Mouse (Mus musculus): Measurements from ENCODE around the gene Clic1. TPM values are rescaled to one million over a fixed set of nuclear protein-coding genes. Genes with fewer than 3 reads are reported as not detected.

Gene Clic1
- polyA plus RNA-seq, 1 experiment from 2014 or later, result 24.7 TPM

DNA sequence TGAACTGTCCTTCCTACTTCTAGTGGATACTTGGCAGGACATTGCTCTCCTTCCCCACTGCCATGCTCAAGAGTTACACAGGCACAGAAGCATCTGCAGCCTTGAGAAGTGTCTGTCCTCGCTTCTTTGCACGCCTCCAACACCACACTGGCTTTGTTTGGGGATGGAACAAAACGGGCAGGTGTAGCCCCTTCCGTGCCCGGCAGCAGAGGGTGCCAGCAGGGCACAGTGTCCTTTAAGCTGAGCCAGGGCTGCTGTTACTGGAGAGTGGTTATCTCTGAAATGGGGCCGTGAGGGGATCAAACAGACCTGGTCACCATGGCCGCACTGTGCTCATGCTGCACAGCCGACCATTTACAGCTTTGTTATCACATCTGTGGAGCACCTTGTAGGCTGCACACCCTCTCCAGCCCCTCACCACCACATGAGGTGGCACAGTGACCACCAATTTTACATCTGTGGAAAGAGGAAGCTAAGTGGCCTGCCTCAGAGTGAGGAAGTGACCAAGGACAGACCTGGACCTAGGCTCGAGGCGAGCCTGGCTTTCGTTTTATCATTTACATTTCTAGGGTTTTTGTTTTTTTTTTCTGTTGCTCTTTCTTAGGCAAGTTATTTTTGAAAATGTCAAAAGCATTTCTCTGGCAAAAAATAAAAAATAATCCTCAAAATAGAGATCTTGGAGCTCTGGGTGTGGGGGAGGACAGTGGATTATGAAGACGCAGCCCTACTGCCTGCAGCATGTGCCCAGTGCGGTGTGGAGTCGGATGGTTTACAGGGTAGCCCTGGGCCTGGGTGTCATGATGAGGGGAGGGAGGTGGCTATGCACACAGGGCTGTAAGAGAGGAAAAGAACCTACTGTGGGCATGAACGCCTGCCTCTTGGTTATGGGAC lies 45.0 kb downstream of the Clic1 start:
- DNase-seq (ENCODE audit: low spot score) (no peak), ATAC-seq (ENCODE audit: low FRiP score) (no peak)
- no peak overlapping the region for H3K9ac ChIP-seq
- peaks cover 83% of the 10 kb centered on the region for H3K36me3 ChIP-seq (replicated peaks; ENCODE audit: control insufficient read depth, insufficient read depth)
- H3K4me3 ChIP-seq (replicated peaks; ENCODE audit: low read length), result no peak overlapping the region
- H3K27ac ChIP-seq, result no peak overlapping the region
- H3K9me3 ChIP-seq (ENCODE audit: control insufficient read depth, low read length), result no peaks in the 10 kb centered on the region
- WGBS, result 94% methylated on average over 15 of the region's 15 CpGs
- peaks cover 9% of the 10 kb centered on the region for H3K4me1 ChIP-seq (replicated peaks; ENCODE audit: control insufficient read depth, insufficient read depth, low read length)
- H3K27me3 ChIP-seq (ENCODE audit: control insufficient read depth, insufficient read depth, low read length), result no peaks in the 10 kb centered on the region
- H3K4me2 ChIP-seq (replicated peaks), result no peak overlapping the region

GRCm38 (mm10) chr17:35096597-35096996 lies 46.8 kb downstream of the Clic1 start:
- no peaks in the 10 kb centered on the region for H3K27me3 ChIP-seq (ENCODE audit: control insufficient read depth, insufficient read depth, low read length)
- no peak overlapping the region for H3K4me3 ChIP-seq (replicated peaks; ENCODE audit: low read length)
- no peak overlapping the region for H3K9ac ChIP-seq
- ATAC-seq (ENCODE audit: low FRiP score) (no peak), DNase-seq (ENCODE audit: low spot score) (no peak)
- no peaks in the 10 kb centered on the region for H3K9me3 ChIP-seq (ENCODE audit: control insufficient read depth, low read length)
- H3K27ac ChIP-seq, result no peak overlapping the region
- no peak overlapping the region for H3K4me2 ChIP-seq (replicated peaks)
- no peaks in the 10 kb centered on the region for H3K4me1 ChIP-seq (replicated peaks; ENCODE audit: control insufficient read depth, insufficient read depth, low read length)
- peaks cover 97% of the 10 kb centered on the region for H3K36me3 ChIP-seq (replicated peaks; ENCODE audit: control insufficient read depth, insufficient read depth)
- WGBS, result 83% methylated on average over 12 of the region's 12 CpGs

GRCm38 (mm10) chr17:35097164-35097655 lies 47.4 kb downstream of the Clic1 start:
- ATAC-seq (ENCODE audit: low FRiP score) (no peak), DNase-seq (ENCODE audit: low spot score) (no peak)
- Histone ChIP-seq H3K4me1 (replicated peaks; ENCODE audit: control insufficient read depth, insufficient read depth, low read length) (no peaks in the 10 kb centered on the region), H3K27ac (no peak overlapping the region), H3K36me3 (replicated peaks; ENCODE audit: control insufficient read depth, insufficient read depth) (peaks cover 99% of the 10 kb centered on the region), H3K4me2 (replicated peaks) (no peak overlapping the region), H3K9me3 (ENCODE audit: control insufficient read depth, low read length) (no peaks in the 10 kb centered on the region), H3K4me3 (replicated peaks; ENCODE audit: low read length) (no peak overlapping the region), H3K27me3 (ENCODE audit: control insufficient read depth, insufficient read depth, low read length) (no peaks in the 10 kb centered on the region), H3K9ac (no peak overlapping the region)
- 76% methylated on average over 12 of the region's 12 CpGs for WGBS

DNA sequence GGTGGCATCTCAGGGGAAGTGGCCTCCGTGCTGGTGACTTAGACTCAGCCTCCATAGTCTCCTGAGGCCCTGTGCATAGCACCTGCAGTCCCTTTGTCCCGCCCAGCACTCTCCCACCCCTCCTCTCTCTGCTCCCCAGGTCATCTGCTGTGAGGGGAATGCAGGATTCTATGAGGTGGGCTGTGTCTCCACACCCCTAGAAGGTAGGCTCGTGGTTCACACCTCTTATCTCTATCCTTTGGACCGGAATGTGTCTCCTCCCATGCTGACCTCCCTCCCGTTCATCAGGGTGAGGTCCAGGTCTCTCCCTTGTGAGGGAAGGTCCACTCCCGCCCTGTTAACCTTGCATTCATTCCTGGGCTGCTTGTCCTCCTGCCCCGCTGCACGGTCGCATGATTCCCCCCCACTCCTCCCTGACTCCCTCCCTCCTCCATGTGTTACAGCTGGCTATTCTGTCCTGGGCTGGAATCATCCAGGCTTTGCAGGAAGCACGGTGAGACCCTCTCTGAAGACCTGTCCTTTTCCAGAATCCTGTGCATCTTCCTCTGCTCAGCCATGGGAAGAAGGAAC lies 50.5 kb downstream of the Clic1 start:
- no peak overlapping the region for H3K4me2 ChIP-seq (replicated peaks)
- peaks cover 95% of the 10 kb centered on the region for H3K36me3 ChIP-seq (replicated peaks; ENCODE audit: control insufficient read depth, insufficient read depth)
- H3K27ac ChIP-seq, result no peak overlapping the region
- no peaks in the 10 kb centered on the region for H3K27me3 ChIP-seq (ENCODE audit: control insufficient read depth, insufficient read depth, low read length)
- H3K4me1 ChIP-seq (replicated peaks; ENCODE audit: control insufficient read depth, insufficient read depth, low read length), result no peaks in the 10 kb centered on the region
- H3K4me3 ChIP-seq (replicated peaks; ENCODE audit: low read length), result no peak overlapping the region
- no peaks in the 10 kb centered on the region for H3K9me3 ChIP-seq (ENCODE audit: control insufficient read depth, low read length)
- H3K9ac ChIP-seq, result no peak overlapping the region
- 80% methylated on average over 10 of the region's 10 CpGs for WGBS
- ATAC-seq (ENCODE audit: low FRiP score), result no peak
- DNase-seq (ENCODE audit: low spot score), result no peak

DNA sequence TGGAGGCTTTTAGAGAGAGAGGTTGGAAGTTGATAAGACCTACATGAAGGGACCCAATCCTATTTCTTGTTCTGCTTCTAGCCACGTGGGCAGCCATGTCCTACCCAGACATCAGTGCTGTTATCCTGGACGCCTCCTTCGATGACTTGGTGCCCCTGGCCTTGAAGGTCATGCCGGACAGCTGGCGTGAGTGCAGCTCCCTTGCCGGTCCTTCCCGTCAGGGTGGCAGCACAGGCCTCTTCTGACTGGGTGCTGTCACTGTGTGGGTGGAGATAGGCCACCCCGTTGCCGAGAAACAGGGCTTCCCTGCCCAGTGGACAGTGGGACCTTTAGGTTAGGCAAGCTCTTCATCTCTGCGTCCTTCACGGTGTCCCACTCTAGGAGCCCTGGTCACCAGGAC lies 51.4 kb downstream of the Clic1 start:
- DNase-seq (ENCODE audit: low spot score) (no peak), ATAC-seq (ENCODE audit: low FRiP score) (no peak)
- H3K36me3 ChIP-seq (replicated peaks; ENCODE audit: control insufficient read depth, insufficient read depth), result peaks cover 87% of the 10 kb centered on the region
- H3K27ac ChIP-seq, result no peak overlapping the region
- no peaks in the 10 kb centered on the region for H3K9me3 ChIP-seq (ENCODE audit: control insufficient read depth, low read length)
- no peak overlapping the region for H3K4me2 ChIP-seq (replicated peaks)
- 86% methylated on average over 11 of the region's 11 CpGs for WGBS
- H3K27me3 ChIP-seq (ENCODE audit: control insufficient read depth, insufficient read depth, low read length), result no peaks in the 10 kb centered on the region
- H3K4me3 ChIP-seq (replicated peaks; ENCODE audit: low read length), result no peak overlapping the region
- H3K9ac ChIP-seq, result no peak overlapping the region
- no peaks in the 10 kb centered on the region for H3K4me1 ChIP-seq (replicated peaks; ENCODE audit: control insufficient read depth, insufficient read depth, low read length)

DNA sequence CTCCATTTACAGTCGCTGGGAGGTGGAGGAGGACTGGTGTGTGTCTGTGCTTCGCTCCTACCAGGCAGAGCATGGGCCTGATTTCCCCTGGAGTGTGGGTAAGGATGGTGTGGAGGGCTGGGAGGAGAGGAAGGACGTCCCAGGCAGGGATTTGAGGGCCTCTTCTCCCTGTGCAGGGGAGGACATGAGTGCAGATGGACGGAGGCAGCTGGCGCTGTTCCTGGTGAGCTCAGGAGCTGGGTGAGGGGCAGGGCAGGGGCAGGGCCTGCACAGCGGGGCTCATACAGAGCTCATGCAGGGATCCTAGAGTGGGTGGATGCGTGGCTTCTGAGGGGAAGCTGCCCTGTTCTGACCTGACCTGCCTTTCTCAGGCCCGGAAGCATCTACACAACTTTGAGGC lies 52.5 kb downstream of the Clic1 start:
- DNase-seq (ENCODE audit: low spot score), result no peak
- Histone ChIP-seq H3K36me3 (replicated peaks; ENCODE audit: control insufficient read depth, insufficient read depth) (peaks cover 75% of the 10 kb centered on the region), H3K9ac (no peak overlapping the region), H3K4me2 (replicated peaks) (no peak overlapping the region), H3K27me3 (ENCODE audit: control insufficient read depth, insufficient read depth, low read length) (no peaks in the 10 kb centered on the region), H3K27ac (no peak overlapping the region), H3K9me3 (ENCODE audit: control insufficient read depth, low read length) (no peaks in the 10 kb centered on the region), H3K4me3 (replicated peaks; ENCODE audit: low read length) (no peak overlapping the region), H3K4me1 (replicated peaks; ENCODE audit: control insufficient read depth, insufficient read depth, low read length) (no peaks in the 10 kb centered on the region)
- ATAC-seq (ENCODE audit: low FRiP score), result no peak
- WGBS, result 74% methylated on average over 8 of the region's 8 CpGs

DNA sequence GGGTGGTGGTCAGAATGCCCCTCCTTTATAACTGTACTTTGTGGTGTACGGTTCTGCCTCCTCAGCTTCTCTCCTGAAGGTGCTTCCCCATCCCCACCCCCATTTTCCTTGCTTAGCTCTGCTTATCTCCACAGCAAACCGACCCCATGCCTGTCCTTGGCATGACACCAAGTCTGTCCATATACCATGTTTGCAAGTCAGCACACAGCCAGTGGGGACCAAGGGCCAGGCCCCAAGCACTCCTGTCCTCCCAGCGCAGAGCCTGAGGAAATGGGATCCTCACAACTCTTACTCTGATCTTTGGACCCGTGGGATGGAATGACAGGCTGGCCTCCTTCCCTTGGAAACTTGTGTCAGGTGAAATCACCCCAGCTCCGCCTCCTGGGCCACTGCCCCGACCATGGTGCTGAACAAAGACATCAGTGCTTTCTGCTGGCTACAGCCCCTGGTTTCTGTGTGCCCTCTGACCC lies 53.5 kb downstream of the Clic1 start:
- H3K9me3 ChIP-seq (ENCODE audit: control insufficient read depth, low read length), result no peaks in the 10 kb centered on the region
- H3K4me1 ChIP-seq (replicated peaks; ENCODE audit: control insufficient read depth, insufficient read depth, low read length), result no peaks in the 10 kb centered on the region
- WGBS, result 71% methylated on average over 6 of the region's 6 CpGs
- no peak overlapping the region for H3K4me2 ChIP-seq (replicated peaks)
- H3K36me3 ChIP-seq (replicated peaks; ENCODE audit: control insufficient read depth, insufficient read depth), result peaks cover 66% of the 10 kb centered on the region
- ATAC-seq (ENCODE audit: low FRiP score), result no peak
- no peak overlapping the region for H3K9ac ChIP-seq
- no peak overlapping the region for H3K27ac ChIP-seq
- H3K4me3 ChIP-seq (replicated peaks; ENCODE audit: low read length), result no peak overlapping the region
- no peak for DNase-seq (ENCODE audit: low spot score)
- no peaks in the 10 kb centered on the region for H3K27me3 ChIP-seq (ENCODE audit: control insufficient read depth, insufficient read depth, low read length)

GRCm38 (mm10) chr17:35104079-35104478 lies 54.3 kb downstream of the Clic1 start:
- Histone ChIP-seq H3K9ac (no peak overlapping the region), H3K9me3 (ENCODE audit: control insufficient read depth, low read length) (no peaks in the 10 kb centered on the region), H3K4me2 (replicated peaks) (no peak overlapping the region), H3K27me3 (ENCODE audit: control insufficient read depth, insufficient read depth, low read length) (no peaks in the 10 kb centered on the region), H3K27ac (no peak overlapping the region), H3K4me1 (replicated peaks; ENCODE audit: control insufficient read depth, insufficient read depth, low read length) (no peaks in the 10 kb centered on the region), H3K4me3 (replicated peaks; ENCODE audit: low read length) (no peak overlapping the region), H3K36me3 (replicated peaks; ENCODE audit: control insufficient read depth, insufficient read depth) (peaks cover 57% of the 10 kb centered on the region)
- DNase-seq (ENCODE audit: low spot score) (no peak), ATAC-seq (ENCODE audit: low FRiP score) (no peak)
- 95% methylated on average over 7 of the region's 7 CpGs for WGBS

DNA sequence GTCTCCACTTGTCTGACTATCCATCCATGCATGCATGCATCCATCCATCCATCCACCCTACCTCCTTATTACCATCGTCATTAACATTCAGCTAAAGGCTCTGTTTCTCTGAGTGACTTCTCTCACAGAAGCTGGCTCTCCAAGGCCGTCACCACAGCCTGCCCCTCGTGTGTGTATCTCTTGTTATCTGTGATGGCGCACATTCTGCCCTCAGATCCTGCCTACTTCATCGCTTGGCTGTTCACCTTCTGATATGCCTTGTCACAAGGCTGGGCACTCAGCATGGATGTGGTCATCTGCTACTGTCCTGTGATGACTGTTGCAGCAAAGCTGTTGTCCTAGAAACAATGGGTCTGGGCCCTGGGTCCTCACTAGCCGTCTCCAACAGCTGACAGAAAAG lies 55.0 kb downstream of the Clic1 start:
- Histone ChIP-seq H3K4me2 (replicated peaks) (no peak overlapping the region), H3K4me1 (replicated peaks; ENCODE audit: control insufficient read depth, insufficient read depth, low read length) (no peaks in the 10 kb centered on the region), H3K36me3 (replicated peaks; ENCODE audit: control insufficient read depth, insufficient read depth) (peaks cover 51% of the 10 kb centered on the region), H3K9ac (no peak overlapping the region), H3K27ac (no peak overlapping the region), H3K4me3 (replicated peaks; ENCODE audit: low read length) (no peak overlapping the region), H3K9me3 (ENCODE audit: control insufficient read depth, low read length) (no peaks in the 10 kb centered on the region), H3K27me3 (ENCODE audit: control insufficient read depth, insufficient read depth, low read length) (no peaks in the 10 kb centered on the region)
- WGBS, result 69% methylated on average over 6 of the region's 6 CpGs
- ATAC-seq (ENCODE audit: low FRiP score) (no peak), DNase-seq (ENCODE audit: low spot score) (no peak)

Measured in hindbrain, embryonic 14.5 days (tissue).